Mouse (Mus musculus) hindbrain, embryonic 13.5 days (tissue): ENCODE results near the gene Mob1b. TPM values are rescaled to one million over a fixed set of nuclear protein-coding genes. Genes with fewer than 3 reads are reported as not detected.
"Not testable (repeated sequence)": the region's sequence is repeated elsewhere in the genome, so short reads cannot be mapped to it uniquely, and the experiment has no call there.

ENCODE experiments used
- ATAC-seq: fragments of 200-750 bp; cut with Nextera tagmentation; 2 replicates; pipeline ENCODE4 v1.8.0; 2017; ENCODE audit warnings: moderate TSS enrichment; ENCODE audit not compliant: low FRiP score
- H3K27ac ChIP-seq: fragments of 300-500 bp; sonication (generic); 2 replicates; pipeline ENCODE4 v1.5.1; 2015; ENCODE audit warnings: inconsistent platforms, mild to moderate bottlenecking, moderate library complexity
- H3K27me3 ChIP-seq: fragments of 300-500 bp; sonication (generic); 2 replicates; pipeline ENCODE4 v1.6.1; 2015; ENCODE audit warnings: mild to moderate bottlenecking, inconsistent platforms
- H3K36me3 ChIP-seq: fragments of 300-500 bp; sonication (generic); 2 replicates; pipeline ENCODE4 v1.6.1; 2015; ENCODE audit warnings: mild to moderate bottlenecking, inconsistent platforms
- H3K4me1 ChIP-seq: fragments of 300-500 bp; sonication (generic); replicated peaks from 2 replicates; pipeline ENCODE4 v1.6.1; 2015; ENCODE audit warnings: inconsistent platforms
- H3K4me2 ChIP-seq: fragments of 300-500 bp; sonication (generic); 2 replicates; pipeline ENCODE4 v1.6.1; 2015; ENCODE audit warnings: inconsistent platforms, mild to moderate bottlenecking, moderate library complexity
- H3K4me3 ChIP-seq: fragments of 300-500 bp; sonication (generic); 2 replicates; pipeline ENCODE4 v1.5.1; 2015; ENCODE audit warnings: mild to moderate bottlenecking, inconsistent platforms
- H3K9ac ChIP-seq: fragments of 300-500 bp; sonication (generic); 2 replicates; pipeline ENCODE4 v1.6.1; 2015; ENCODE audit warnings: mild to moderate bottlenecking, inconsistent platforms
- H3K9me3 ChIP-seq: fragments of 300-500 bp; sonication (generic); 2 replicates; pipeline ENCODE4 v1.6.1; 2016; ENCODE audit warnings: inconsistent platforms
- WGBS: fragments of 180-500 bp; shearing (Covaris S2); methylation state at CpG from one replicate; pipeline ENCODE4 v1.1.7; 2015; 5-methylcytosine and 5-hydroxymethylcytosine counted together
- polyA plus RNA-seq: library from polyadenylated mRNA; unstranded; fragments of >200 nt; fragmentation: Nextera tagmentation; extraction: Ambion mirVana; gene quantifications from 2 replicates; pipeline ENCODE4 v1.2.1, GENCODE M21; 2015

The Mob1b gene
- polyA plus RNA-seq, 1 experiment from 2014 or later = 12.5 TPM

GRCm38 (mm10) chr5:88711618-88712224 lies 8.9 kb upstream of the Mob1b start:
- WGBS = 37% methylated on average over 10 of the region's 10 CpGs
- Histone ChIP-seq H3K4me2 (no peak overlapping the region), H3K9me3 (no peaks in the 10 kb centered on the region), H3K27ac (no peak overlapping the region), H3K27me3 (no peaks in the 10 kb centered on the region), H3K4me1 (no peaks in the 10 kb centered on the region), H3K36me3 (no peaks in the 10 kb centered on the region), H3K9ac (no peak overlapping the region), H3K4me3 (no peak overlapping the region)
- no peak for ATAC-seq

DNA sequence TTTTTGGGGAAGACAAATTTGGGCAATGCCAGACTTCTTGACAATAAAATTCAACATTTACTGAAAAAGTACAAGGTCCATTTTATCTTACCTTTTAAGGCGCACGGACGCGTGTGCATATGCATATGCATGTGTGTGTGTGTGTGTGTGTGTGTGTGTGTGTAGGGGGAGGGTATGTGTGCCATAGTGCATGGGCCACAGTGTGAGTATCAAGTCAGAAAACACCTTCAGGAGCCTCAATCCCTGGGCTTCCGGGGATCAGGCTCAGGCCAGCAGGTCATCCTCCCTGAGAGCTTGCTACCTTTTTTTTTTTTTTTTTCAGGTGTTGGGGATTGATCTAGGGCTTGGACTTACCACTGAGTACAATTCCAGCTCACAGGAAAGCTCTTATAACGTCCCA lies 8.3 kb upstream of the Mob1b start:
- H3K27ac ChIP-seq = no peak overlapping the region
- no peak for ATAC-seq
- WGBS = 76% methylated on average over 6 of the region's 6 CpGs
- H3K4me3 ChIP-seq = no peak overlapping the region
- H3K9me3 ChIP-seq = no peaks in the 10 kb centered on the region
- no peak overlapping the region for H3K4me2 ChIP-seq
- H3K4me1 ChIP-seq = no peaks in the 10 kb centered on the region
- H3K36me3 ChIP-seq = no peaks in the 10 kb centered on the region
- H3K9ac ChIP-seq = no peak overlapping the region
- no peaks in the 10 kb centered on the region for H3K27me3 ChIP-seq

DNA sequence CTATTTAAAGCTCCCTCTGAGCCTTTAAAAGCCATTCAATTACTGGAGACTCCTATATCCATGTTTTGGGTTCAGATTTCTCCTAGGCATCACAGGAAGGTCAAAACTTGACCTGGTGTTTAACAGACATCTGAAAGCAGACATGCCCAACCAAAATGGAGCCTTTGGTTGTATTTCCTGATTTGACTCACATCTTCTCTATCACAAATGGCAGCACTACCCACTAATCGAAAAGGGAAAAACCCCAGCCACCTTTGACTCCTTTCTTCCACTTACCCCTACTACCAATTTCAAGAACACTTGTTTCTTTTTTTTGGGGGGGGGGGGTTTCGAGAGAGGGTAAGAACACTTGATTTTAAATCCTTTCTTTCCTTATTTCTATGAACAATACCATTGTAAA lies 3.7 kb upstream of the Mob1b start:
- 88% methylated on average over 2 of the region's 2 CpGs for WGBS
- Histone ChIP-seq H3K27ac (no peak overlapping the region), H3K9me3 (no peaks in the 10 kb centered on the region), H3K36me3 (no peaks in the 10 kb centered on the region), H3K4me1 (peaks cover 12% of the 10 kb centered on the region), H3K4me3 (no peak overlapping the region), H3K9ac (no peak overlapping the region), H3K4me2 (no peak overlapping the region), H3K27me3 (no peaks in the 10 kb centered on the region)
- ATAC-seq = no peak

DNA sequence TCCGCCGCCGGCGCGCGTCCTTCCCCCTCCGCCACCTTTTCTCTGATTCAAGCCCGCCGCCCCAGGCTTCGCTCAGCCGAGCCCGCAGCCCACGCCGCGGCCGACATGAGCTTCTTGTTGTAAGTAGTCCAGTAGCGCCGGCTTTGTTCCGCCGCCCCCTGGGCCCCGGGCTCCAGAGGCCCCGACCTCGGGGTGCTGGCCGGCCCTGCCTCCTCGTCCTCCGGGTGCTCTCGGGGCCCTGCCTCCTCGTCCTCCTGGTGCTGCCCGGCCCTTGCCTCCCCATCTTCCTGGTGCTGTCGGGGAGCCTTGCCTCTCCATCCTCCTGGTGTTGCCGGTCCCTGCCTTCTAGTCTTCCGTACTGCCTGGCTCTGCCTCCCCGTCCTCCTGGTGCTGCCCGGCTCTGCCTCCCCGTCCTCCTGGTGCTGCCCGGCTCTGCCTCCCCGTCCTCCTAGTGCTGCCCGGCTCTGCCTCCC lies 384 bp downstream of the Mob1b start:
- Histone ChIP-seq H3K27ac (peak overlapping the region; percentile 94), H3K9me3 (no peaks in the 10 kb centered on the region), H3K36me3 (no peaks in the 10 kb centered on the region), H3K4me1 (peaks cover 34% of the 10 kb centered on the region), H3K4me3 (peak overlapping the region; percentile 99), H3K9ac (peak overlapping the region; percentile 99), H3K4me2 (peak overlapping the region; percentile 95), H3K27me3 (no peaks in the 10 kb centered on the region)
- peak; percentile 77 for ATAC-seq
- under 1% methylated on average over 37 of the region's 38 CpGs for WGBS

DNA sequence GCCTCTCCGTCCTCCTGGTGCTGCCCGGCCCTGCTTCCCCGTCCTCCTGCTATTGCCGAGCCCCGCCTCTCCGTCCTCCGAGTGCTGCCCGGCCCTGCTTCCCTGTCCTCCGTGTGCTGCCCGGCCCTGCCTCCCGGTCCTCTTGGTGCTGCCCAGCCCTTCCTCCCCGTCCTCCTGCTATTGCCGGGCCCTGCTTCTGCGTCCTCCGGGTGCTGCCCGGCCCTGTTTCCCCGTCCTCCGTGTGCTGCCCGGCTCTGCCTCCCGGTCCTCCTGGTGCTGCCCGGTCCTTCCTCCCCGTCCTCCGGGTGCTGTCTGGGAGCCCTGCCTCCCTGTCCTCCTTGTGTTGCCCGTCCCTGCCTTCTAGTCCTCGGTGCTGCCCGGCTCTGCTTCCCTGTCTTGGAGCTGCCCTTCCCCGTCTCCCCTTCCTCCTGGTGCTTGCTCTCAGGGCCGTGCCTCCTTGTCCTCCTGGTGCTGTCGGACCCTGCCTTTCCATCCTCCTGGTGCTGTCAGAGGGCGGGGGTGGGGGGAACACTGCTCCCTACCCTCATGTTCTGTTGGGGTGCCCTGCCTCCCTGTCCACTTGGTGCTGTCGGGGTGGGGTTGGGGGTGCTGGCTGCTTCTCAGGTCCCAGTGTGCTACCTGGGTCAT lies 1.0 kb downstream of the Mob1b start:
- 2% methylated on average over 31 of the region's 31 CpGs for WGBS
- Histone ChIP-seq H3K4me2 (peak overlapping the region; percentile 95), H3K36me3 (no peaks in the 10 kb centered on the region), H3K4me3 (peak overlapping the region; percentile 99), H3K27ac (peak overlapping the region; percentile 94), H3K9ac (peak overlapping the region; percentile 99), H3K9me3 (no peaks in the 10 kb centered on the region), H3K4me1 (peaks cover 34% of the 10 kb centered on the region), H3K27me3 (no peaks in the 10 kb centered on the region)
- ATAC-seq = peak; percentile 31

DNA sequence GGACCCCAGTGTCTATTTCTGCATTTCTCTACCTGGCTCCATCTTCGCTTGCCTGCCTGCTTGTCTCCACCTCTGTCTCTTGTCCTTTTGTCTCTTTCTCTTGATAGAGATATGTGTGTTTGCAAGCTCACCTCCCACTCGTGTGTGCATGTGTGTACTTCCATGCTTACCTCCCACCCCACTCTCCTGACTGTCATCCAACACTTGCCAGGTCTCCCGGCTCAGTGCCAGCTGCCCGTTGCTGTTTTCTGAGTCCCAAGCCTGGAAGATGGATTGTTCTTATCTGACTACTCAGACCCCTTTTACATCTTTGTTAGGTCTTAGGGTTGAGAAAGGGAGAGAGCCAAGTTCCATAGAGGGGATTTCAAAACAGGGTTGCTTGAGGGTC lies 1.6 kb downstream of the Mob1b start:
- WGBS = 37% methylated on average over 4 of the region's 4 CpGs
- Histone ChIP-seq H3K9ac (peak overlapping the region; percentile 99), H3K36me3 (no peaks in the 10 kb centered on the region), H3K4me1 (peaks cover 34% of the 10 kb centered on the region), H3K4me3 (peak overlapping the region; percentile 99), H3K4me2 (peak overlapping the region; percentile 95), H3K27ac (peak overlapping the region; percentile 94; the same call in 1 of the 2 replicates), H3K9me3 (no peaks in the 10 kb centered on the region), H3K27me3 (no peaks in the 10 kb centered on the region)
- no peak for ATAC-seq

DNA sequence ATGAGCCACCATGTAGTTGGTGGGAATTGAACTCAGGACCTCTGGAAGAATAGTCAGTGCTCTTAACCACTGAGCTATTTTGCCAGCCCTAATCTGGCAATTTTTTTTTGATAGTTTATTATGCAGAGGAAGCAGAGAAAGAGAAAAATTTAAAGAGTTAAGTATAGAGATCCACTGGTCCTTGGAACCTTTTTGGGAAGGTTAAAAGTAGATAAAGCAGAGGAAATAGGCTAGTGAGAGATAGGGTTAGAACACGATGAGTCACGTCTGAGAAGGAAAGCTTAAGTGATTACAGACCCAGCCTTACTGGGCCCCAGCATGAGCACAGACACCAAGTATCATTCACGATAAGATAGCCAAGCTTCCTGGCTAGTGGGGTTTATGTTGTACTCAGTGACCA lies 3.4 kb downstream of the Mob1b start:
- no peak overlapping the region for H3K9ac ChIP-seq
- no peak overlapping the region for H3K4me2 ChIP-seq
- 85% methylated on average over 3 of the region's 3 CpGs for WGBS
- H3K27me3 ChIP-seq = no peaks in the 10 kb centered on the region
- no peak overlapping the region for H3K4me3 ChIP-seq
- ATAC-seq = no peak
- no peak overlapping the region for H3K27ac ChIP-seq
- peaks cover 34% of the 10 kb centered on the region for H3K4me1 ChIP-seq
- no peaks in the 10 kb centered on the region for H3K9me3 ChIP-seq
- H3K36me3 ChIP-seq = no peaks in the 10 kb centered on the region

DNA sequence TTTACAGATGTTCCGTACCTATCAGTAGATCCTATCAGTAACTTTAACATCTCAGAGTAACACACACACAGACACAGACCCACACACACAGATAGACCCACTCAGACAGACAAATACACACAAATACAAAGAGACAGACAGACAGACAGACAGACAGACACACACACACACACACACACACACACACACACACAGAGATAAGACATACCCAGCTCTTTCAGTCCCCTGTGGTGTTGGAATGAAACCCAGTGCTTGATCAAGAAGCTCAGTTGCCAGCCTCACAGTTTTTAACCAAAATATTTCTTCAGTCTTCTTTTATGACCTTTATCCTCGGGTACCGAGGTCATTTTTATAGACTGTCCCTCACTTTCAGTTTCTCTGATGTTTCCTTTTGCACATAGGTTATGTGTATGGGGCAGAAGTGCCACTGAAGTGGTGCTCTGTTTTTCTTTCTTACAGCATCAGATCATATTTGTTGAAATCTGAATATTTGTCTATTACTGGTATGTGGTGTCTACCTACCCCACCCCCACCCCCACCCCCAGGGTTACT lies 7.0 kb downstream of the Mob1b start:
- Histone ChIP-seq H3K36me3 (no peaks in the 10 kb centered on the region), H3K9ac (no peak overlapping the region), H3K4me2 (no peak overlapping the region), H3K27ac (no peak overlapping the region), H3K4me3 (no peak overlapping the region), H3K27me3 (no peaks in the 10 kb centered on the region), H3K4me1 (peaks cover 16% of the 10 kb centered on the region), H3K9me3 (no peaks in the 10 kb centered on the region)
- ATAC-seq = no peak
- 95% methylated on average over 3 of the region's 3 CpGs for WGBS

GRCm38 (mm10) chr5:88734786-88735185 lies 14.1 kb downstream of the Mob1b start:
- Histone ChIP-seq H3K4me3 (no peak overlapping the region), H3K36me3 (no peaks in the 10 kb centered on the region), H3K9ac (no peak overlapping the region), H3K27ac (no peak overlapping the region), H3K4me1 (no peaks in the 10 kb centered on the region), H3K27me3 (no peaks in the 10 kb centered on the region), H3K4me2 (no peak overlapping the region), H3K9me3 (no peaks in the 10 kb centered on the region)
- WGBS = 96% methylated on average over 2 of the region's 2 CpGs
- no peak for ATAC-seq

- not testable (repeated sequence) for H3K36me3 ChIP-seq, H3K27ac ChIP-seq, H3K9ac ChIP-seq, ATAC-seq, H3K4me2 ChIP-seq, H3K4me3 ChIP-seq, H3K9me3 ChIP-seq, H3K4me1 ChIP-seq, H3K27me3 ChIP-seq
- 100% methylated on average over 1 of the region's 1 CpGs for WGBS
These were observed 20.4 kb downstream of the Mob1b start for GRCm38 (mm10) chr5:88741065-88741464.

GRCm38 (mm10) chr5:88747774-88748173 lies 27.1 kb downstream of the Mob1b start:
- ATAC-seq = no peak
- H3K9me3 ChIP-seq = no peaks in the 10 kb centered on the region
- no peaks in the 10 kb centered on the region for H3K4me1 ChIP-seq
- H3K4me2 ChIP-seq = no peak overlapping the region
- no peak overlapping the region for H3K9ac ChIP-seq
- WGBS = 96% methylated on average over 1 of the region's 1 CpGs
- H3K27me3 ChIP-seq = no peaks in the 10 kb centered on the region
- peaks cover 9% of the 10 kb centered on the region for H3K36me3 ChIP-seq
- H3K27ac ChIP-seq = no peak overlapping the region
- no peak overlapping the region for H3K4me3 ChIP-seq

- no peak overlapping the region for H3K27ac ChIP-seq
These were observed 32.5 kb downstream of the Mob1b start for GRCm38 (mm10) chr5:88753199-88753598.

DNA sequence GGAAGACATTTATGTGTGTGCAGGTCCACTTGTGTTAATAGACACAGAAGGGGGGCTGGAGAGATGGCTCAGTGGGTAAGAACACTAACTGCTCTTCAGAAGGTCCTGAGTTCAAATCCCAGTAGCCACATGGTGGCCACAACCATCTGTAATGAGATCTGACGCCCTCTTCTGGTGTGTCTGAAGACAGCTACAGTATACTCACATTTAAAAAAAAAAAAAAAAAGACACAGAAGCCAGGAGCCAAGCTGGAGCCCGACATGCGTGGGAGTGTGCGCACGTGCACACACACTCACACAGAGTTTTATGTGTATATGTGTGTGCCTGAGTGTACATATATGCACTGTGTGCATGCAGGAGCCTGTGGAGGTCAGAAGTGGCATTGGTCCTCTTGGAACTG lies 42.0 kb downstream of the Mob1b start:
- ATAC-seq = no peak
- Histone ChIP-seq H3K4me1 (peaks cover 22% of the 10 kb centered on the region), H3K9me3 (no peaks in the 10 kb centered on the region), H3K27ac (no peak overlapping the region), H3K27me3 (no peaks in the 10 kb centered on the region), H3K36me3 (0 out of 2 replicates have a peak, but pooled peaks cover 4% of the 10 kb centered on the region), H3K9ac (no peak overlapping the region), H3K4me3 (no peak overlapping the region), H3K4me2 (no peak overlapping the region)
- WGBS = 90% methylated on average over 5 of the region's 5 CpGs

More at GRCm38 (mm10) chr5:88753199-88753598, 32.5 kb downstream of the Mob1b start:
- H3K9me3 ChIP-seq = no peaks in the 10 kb centered on the region
- H3K36me3 ChIP-seq = peaks cover 22% of the 10 kb centered on the region
- ATAC-seq = no peak
- H3K27me3 ChIP-seq = no peaks in the 10 kb centered on the region
- no peaks in the 10 kb centered on the region for H3K4me1 ChIP-seq
- no peak overlapping the region for H3K4me3 ChIP-seq
- H3K4me2 ChIP-seq = no peak overlapping the region
- H3K9ac ChIP-seq = no peak overlapping the region
- 93% methylated on average over 4 of the region's 4 CpGs for WGBS
